Mouse (Mus musculus): Measurements from ENCODE around the gene Cldn4. TPM values are rescaled to one million over a fixed set of nuclear protein-coding genes. Genes with fewer than 3 reads are reported as not detected.

The Cldn4 gene
- total and polyA plus RNA-seq, 2 experiments from 2014 or later: not detected

DNA sequence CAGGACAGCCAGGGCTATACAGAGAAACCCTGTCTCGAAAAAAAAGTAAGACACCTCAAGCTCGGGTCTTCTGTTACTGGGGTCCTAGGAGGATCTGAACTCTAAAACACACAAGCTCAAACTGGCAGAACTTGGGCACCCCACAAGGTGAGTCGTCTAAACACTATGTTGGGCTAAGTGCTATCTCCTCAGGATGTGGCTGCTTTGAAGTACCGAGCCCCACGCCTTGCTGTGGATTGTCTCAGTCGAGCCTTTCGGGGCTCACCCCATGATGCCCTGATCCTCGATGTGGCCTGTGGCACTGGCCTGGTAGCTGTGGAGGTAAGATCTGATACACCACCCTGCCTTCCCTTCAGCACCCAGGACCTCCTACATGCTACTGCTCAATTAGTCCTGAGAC lies 13.5 kb downstream of the Cldn4 start:
- ATAC-seq: no peak
- Histone ChIP-seq H3K4me1 (ENCODE audit: insufficient read depth, low read length) (0 out of 2 replicates have a peak, but pooled peaks cover 3% of the 10 kb centered on the region), H3K36me3 (ENCODE audit: insufficient read depth, low read length) (no peaks in the 10 kb centered on the region), H3K27me3 (ENCODE audit: insufficient read depth, low read length) (no peaks in the 10 kb centered on the region), H3K4me2 (ENCODE audit: low read depth, low read length) (no peak overlapping the region), H3K27ac (no peak overlapping the region), H3K9ac (replicated peaks; ENCODE audit: low read length) (no peak overlapping the region), H3K9me3 (ENCODE audit: low read length) (no peaks in the 10 kb centered on the region), H3K4me3 (ENCODE audit: low read length) (no peak overlapping the region)
- TF ChIP-seq CTCF (IDR thresholded peaks at IDR 0.05; ENCODE audit: low read depth): no peak
- 96% methylated on average over 8 of the region's 8 CpGs for WGBS
- no peak for DNase-seq (ENCODE audit: low spot score)

DNA sequence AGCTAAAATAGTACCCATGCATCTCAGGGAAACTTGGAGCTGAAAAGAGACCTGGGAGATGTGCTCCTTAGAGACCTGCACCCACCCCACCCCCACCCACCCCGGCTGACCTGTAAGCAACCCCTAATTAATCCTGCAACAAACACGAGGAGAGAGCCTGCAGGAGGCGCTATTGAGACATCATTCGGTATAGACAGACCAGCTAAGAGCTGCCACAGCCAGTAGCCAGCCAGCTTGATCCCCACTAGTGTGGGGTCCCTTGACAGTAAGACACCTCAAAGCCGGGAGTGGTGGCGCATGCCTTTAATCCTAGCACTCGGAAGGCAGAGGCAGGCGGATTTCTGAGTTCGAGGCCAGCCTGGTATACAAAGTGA lies 13.8 kb downstream of the Cldn4 start:
- TF ChIP-seq CTCF (IDR thresholded peaks at IDR 0.05; ENCODE audit: low read depth): peak; percentile 54
- H3K36me3 ChIP-seq (ENCODE audit: insufficient read depth, low read length): no peaks in the 10 kb centered on the region
- H3K27ac ChIP-seq: no peak overlapping the region
- 46% methylated on average over 9 of the region's 9 CpGs for WGBS
- H3K4me3 ChIP-seq (ENCODE audit: low read length): peak overlapping the region; percentile 74
- DNase-seq (ENCODE audit: low spot score) (peak; percentile 78), ATAC-seq (peak; percentile 48)
- H3K27me3 ChIP-seq (ENCODE audit: insufficient read depth, low read length): no peaks in the 10 kb centered on the region
- 0 out of 2 replicates have a peak, but pooled peaks cover 3% of the 10 kb centered on the region for H3K4me1 ChIP-seq (ENCODE audit: insufficient read depth, low read length)
- H3K9ac ChIP-seq (replicated peaks; ENCODE audit: low read length): peak overlapping the region; percentile 68
- no peaks in the 10 kb centered on the region for H3K9me3 ChIP-seq (ENCODE audit: low read length)
- H3K4me2 ChIP-seq (ENCODE audit: low read depth, low read length): peak overlapping the region; percentile 100

DNA sequence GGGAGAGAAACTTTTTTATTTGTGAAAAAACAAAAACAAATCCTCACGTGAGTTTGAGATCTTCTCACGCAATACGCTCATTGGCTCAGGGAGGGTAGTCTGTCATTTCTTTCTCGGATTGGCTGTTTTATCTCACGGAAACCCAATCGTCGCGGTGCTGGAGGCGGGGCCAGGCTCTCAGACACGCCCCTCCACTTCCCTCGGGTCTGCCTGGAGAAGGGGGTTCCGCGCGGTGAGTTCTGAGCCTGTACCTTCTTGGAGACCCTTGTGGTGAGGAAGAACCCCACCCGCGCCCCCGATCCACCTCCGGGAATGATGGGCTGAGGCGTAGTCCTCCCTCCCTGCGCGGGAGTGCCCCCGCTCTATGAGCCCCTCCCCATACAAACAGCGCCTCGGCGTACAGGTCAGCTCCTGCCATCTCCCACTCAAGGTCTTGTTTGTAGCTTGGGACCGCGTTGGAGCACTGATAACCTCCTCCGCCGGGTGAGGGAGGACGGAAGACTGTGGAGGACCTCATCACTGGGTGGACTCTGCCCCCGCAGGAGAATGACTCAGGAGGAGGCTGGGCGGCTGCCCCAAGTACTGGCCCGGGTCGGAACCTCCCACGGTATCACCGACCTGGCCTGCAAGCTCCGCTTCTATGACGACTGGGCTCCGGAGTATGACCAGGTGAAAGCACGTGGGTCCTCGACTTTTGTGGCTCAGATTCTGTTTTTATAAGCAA lies 14.4 kb downstream of the Cldn4 start, which contains the start of gene Mettl27:
Mettl27 (plus strand) TSS at position 190 of the 724 bp plus-strand sequence.
- H3K27me3 ChIP-seq (ENCODE audit: insufficient read depth, low read length): no peaks in the 10 kb centered on the region
- DNase-seq (ENCODE audit: low spot score) (peak; percentile 92), ATAC-seq (peak; percentile 97)
- peak within 1 kb of the TSS; percentile 74 for H3K4me3 ChIP-seq (ENCODE audit: low read length)
- peak within 1 kb of the TSS; percentile 68 for H3K9ac ChIP-seq (replicated peaks; ENCODE audit: low read length)
- no peaks in the 10 kb centered on the region for H3K36me3 ChIP-seq (ENCODE audit: insufficient read depth, low read length)
- H3K4me2 ChIP-seq (ENCODE audit: low read depth, low read length): peak within 1 kb of the TSS; percentile 100
- H3K9me3 ChIP-seq (ENCODE audit: low read length): no peaks in the 10 kb centered on the region
- WGBS: under 1% methylated on average over 41 of the region's 41 CpGs
- 0 out of 2 replicates have a peak, but pooled peaks cover 3% of the 10 kb centered on the region for H3K4me1 ChIP-seq (ENCODE audit: insufficient read depth, low read length)
- no peak for TF ChIP-seq CTCF (IDR thresholded peaks at IDR 0.05; ENCODE audit: low read depth)
- peak within 1 kb of the TSS; percentile 20; the same call in 1 of the 2 replicates for H3K27ac ChIP-seq

DNA sequence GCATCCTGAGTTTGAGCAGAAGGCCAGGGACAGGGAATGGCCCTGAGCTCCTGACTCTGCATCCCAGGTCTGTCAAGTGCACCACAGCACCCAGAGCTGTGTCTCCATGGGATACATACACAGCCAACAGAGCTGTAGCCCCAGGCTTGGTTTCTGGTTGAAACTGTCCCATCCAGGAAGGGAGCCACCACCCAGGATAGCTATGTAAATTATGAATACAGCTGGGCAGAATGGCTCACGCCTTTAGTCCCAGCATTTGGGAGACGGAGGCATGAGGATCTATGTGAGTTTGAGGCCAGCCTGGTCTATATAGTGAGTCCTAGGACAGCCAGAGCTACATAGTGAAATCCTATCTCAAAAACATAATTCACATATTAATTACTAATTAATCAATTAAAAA lies 16.7 kb downstream of the Cldn4 start:
- H3K9ac ChIP-seq (replicated peaks; ENCODE audit: low read length): no peak overlapping the region
- H3K27me3 ChIP-seq (ENCODE audit: insufficient read depth, low read length): no peaks in the 10 kb centered on the region
- H3K36me3 ChIP-seq (ENCODE audit: insufficient read depth, low read length): no peaks in the 10 kb centered on the region
- no peak for TF ChIP-seq CTCF (IDR thresholded peaks at IDR 0.05; ENCODE audit: low read depth)
- no peaks in the 10 kb centered on the region for H3K9me3 ChIP-seq (ENCODE audit: low read length)
- WGBS: 95% methylated on average over 2 of the region's 2 CpGs
- DNase-seq (ENCODE audit: low spot score) (no peak), ATAC-seq (no peak)
- no peak overlapping the region for H3K4me3 ChIP-seq (ENCODE audit: low read length)
- 0 out of 2 replicates have a peak, but pooled peaks cover 3% of the 10 kb centered on the region for H3K4me1 ChIP-seq (ENCODE audit: insufficient read depth, low read length)
- H3K4me2 ChIP-seq (ENCODE audit: low read depth, low read length): no peak overlapping the region
- H3K27ac ChIP-seq: no peak overlapping the region

- WGBS: 75% methylated on average over 4 of the region's 4 CpGs
- Histone ChIP-seq H3K9me3 (ENCODE audit: low read length) (no peaks in the 10 kb centered on the region), H3K36me3 (ENCODE audit: insufficient read depth, low read length) (no peaks in the 10 kb centered on the region), H3K4me3 (ENCODE audit: low read length) (no peak overlapping the region), H3K27ac (no peak overlapping the region), H3K27me3 (ENCODE audit: insufficient read depth, low read length) (no peaks in the 10 kb centered on the region), H3K4me2 (ENCODE audit: low read depth, low read length) (no peak overlapping the region), H3K4me1 (ENCODE audit: insufficient read depth, low read length) (no peaks in the 10 kb centered on the region), H3K9ac (replicated peaks; ENCODE audit: low read length) (no peak overlapping the region)
- no peak for DNase-seq (ENCODE audit: low spot score)
- no peak for ATAC-seq
- no peak for TF ChIP-seq CTCF (IDR thresholded peaks at IDR 0.05; ENCODE audit: low read depth)
Observed at GRCm38 (mm10) chr5:134926726-134927125, 20.0 kb downstream of the Cldn4 start.

DNA sequence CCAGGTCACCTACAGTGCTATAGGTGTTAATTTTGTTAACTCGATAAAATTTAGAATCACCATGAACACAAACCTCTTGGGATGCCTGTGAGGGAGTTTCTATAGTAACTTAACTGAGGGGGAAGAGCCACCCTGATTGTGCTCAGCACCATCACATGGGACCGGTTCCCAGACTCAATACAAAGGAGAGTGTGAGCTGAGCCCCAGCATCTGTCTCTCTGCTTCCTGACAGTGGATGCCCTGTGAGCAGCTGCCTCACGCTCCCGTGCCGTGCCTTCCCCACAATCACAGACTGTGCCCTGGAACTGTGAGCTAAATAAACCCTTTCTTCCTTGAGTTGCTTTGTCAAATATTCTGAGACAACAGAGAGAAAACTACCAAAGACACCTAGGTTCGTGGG lies 23.6 kb downstream of the Cldn4 start:
- Histone ChIP-seq H3K27ac (no peak overlapping the region), H3K4me2 (ENCODE audit: low read depth, low read length) (no peak overlapping the region), H3K9ac (replicated peaks; ENCODE audit: low read length) (no peak overlapping the region), H3K9me3 (ENCODE audit: low read length) (no peaks in the 10 kb centered on the region), H3K4me1 (ENCODE audit: insufficient read depth, low read length) (no peaks in the 10 kb centered on the region), H3K4me3 (ENCODE audit: low read length) (no peak overlapping the region), H3K27me3 (ENCODE audit: insufficient read depth, low read length) (no peaks in the 10 kb centered on the region), H3K36me3 (ENCODE audit: insufficient read depth, low read length) (no peaks in the 10 kb centered on the region)
- no peak for ATAC-seq
- WGBS: 46% methylated on average over 6 of the region's 6 CpGs
- no peak for TF ChIP-seq CTCF (IDR thresholded peaks at IDR 0.05; ENCODE audit: low read depth)
- no peak for DNase-seq (ENCODE audit: low spot score)

GRCm38 (mm10) chr5:134921106-134921505 lies 25.6 kb downstream of the Cldn4 start:
- no peaks in the 10 kb centered on the region for H3K4me1 ChIP-seq (ENCODE audit: insufficient read depth, low read length)
- ATAC-seq (no peak), DNase-seq (ENCODE audit: low spot score) (no peak)
- H3K36me3 ChIP-seq (ENCODE audit: insufficient read depth, low read length): no peaks in the 10 kb centered on the region
- WGBS: 84% methylated on average over 8 of the region's 8 CpGs
- H3K9me3 ChIP-seq (ENCODE audit: low read length): no peaks in the 10 kb centered on the region
- no peak overlapping the region for H3K4me3 ChIP-seq (ENCODE audit: low read length)
- TF ChIP-seq CTCF (IDR thresholded peaks at IDR 0.05; ENCODE audit: low read depth): no peak
- H3K27me3 ChIP-seq (ENCODE audit: insufficient read depth, low read length): no peaks in the 10 kb centered on the region
- H3K27ac ChIP-seq: no peak overlapping the region
- H3K4me2 ChIP-seq (ENCODE audit: low read depth, low read length): no peak overlapping the region
- H3K9ac ChIP-seq (replicated peaks; ENCODE audit: low read length): no peak overlapping the region
